Mouse (Mus musculus) embryonic facial prominence, embryonic 10.5 days (tissue): ENCODE data around the gene Unc13c. TPM values are rescaled to one million over a fixed set of nuclear protein-coding genes. Genes with fewer than 3 reads are reported as not detected.

ENCODE experiments used
- DNase-seq: peaks from one replicate; pipeline ENCODE4 v3.0.0-alpha.2; 2017; ENCODE audit warnings: low spot score
- H3K27ac ChIP-seq: fragments of 300-500 bp; sonication (generic); replicated peaks from 2 replicates; pipeline ENCODE4 v1.5.1; 2016; ENCODE audit warnings: mild to moderate bottlenecking
- H3K27me3 ChIP-seq: fragments of 300-500 bp; sonication (generic); replicated peaks from 2 replicates; pipeline ENCODE4 v1.6.1; 2016; ENCODE audit warnings: low read depth, mild to moderate bottlenecking; ENCODE audit not compliant: poor library complexity, severe bottlenecking
- H3K36me3 ChIP-seq: fragments of 300-500 bp; sonication (generic); replicated peaks from 2 replicates; pipeline ENCODE4 v1.6.1; 2016; ENCODE audit warnings: mild to moderate bottlenecking, moderate library complexity
- H3K4me1 ChIP-seq: fragments of 300-500 bp; sonication (generic); 2 replicates; pipeline ENCODE4 v1.6.1; 2016
- H3K4me3 ChIP-seq: fragments of 300-500 bp; sonication (generic); 2 replicates; pipeline ENCODE4 v1.5.1; 2016; ENCODE audit warnings: mild to moderate bottlenecking, moderate library complexity
- H3K9me3 ChIP-seq: fragments of 300-500 bp; sonication (generic); 2 replicates; pipeline ENCODE4 v1.6.1; 2016; ENCODE audit warnings: mild to moderate bottlenecking
- WGBS: fragments of 180-500 bp; shearing (Covaris S2); methylation state at CpG from one replicate; pipeline ENCODE4 v1.1.7; 2016; 5-methylcytosine and 5-hydroxymethylcytosine counted together
- polyA plus RNA-seq: library from polyadenylated mRNA; unstranded; fragments of >200 nt; fragmentation: Nextera tagmentation; extraction: Ambion mirVana; gene quantifications from 2 replicates; pipeline ENCODE4 v1.2.1, GENCODE M21; 2016

Gene Unc13c
- polyA plus RNA-seq, 1 experiment from 2014 or later, result 0.17 TPM

- DNase-seq, result no peak
- H3K9me3 ChIP-seq, result no peaks in the 10 kb centered on the region
- no peaks in the 10 kb centered on the region for H3K36me3 ChIP-seq
- H3K27me3 ChIP-seq, result no peaks in the 10 kb centered on the region
- H3K4me1 ChIP-seq, result no peaks in the 10 kb centered on the region
- H3K27ac ChIP-seq, result no peak overlapping the region
- no peak overlapping the region for H3K4me3 ChIP-seq
- WGBS, result 69% methylated on average over 3 of the region's 3 CpGs
Measured at GRCm38 (mm10) chr9:73472568-73472967, 496.2 kb downstream of the Unc13c start.

GRCm38 (mm10) chr9:73462027-73462426 is 506.7 kb downstream of the Unc13c start:
- WGBS, result 89% methylated on average over 2 of the region's 2 CpGs
- DNase-seq, result no peak
- H3K27me3 ChIP-seq, result no peaks in the 10 kb centered on the region
- H3K9me3 ChIP-seq, result no peaks in the 10 kb centered on the region
- no peak overlapping the region for H3K27ac ChIP-seq
- H3K4me1 ChIP-seq, result no peaks in the 10 kb centered on the region
- no peaks in the 10 kb centered on the region for H3K36me3 ChIP-seq
- no peak overlapping the region for H3K4me3 ChIP-seq

- whole genome bisulfite sequencing, result 88% methylated on average over 6 of the region's 6 CpGs
- H3K9me3 ChIP-seq, result no peaks in the 10 kb centered on the region
- H3K4me1 ChIP-seq, result no peaks in the 10 kb centered on the region
- no peaks in the 10 kb centered on the region for H3K36me3 ChIP-seq
- DNase-seq, result no peak
- no peaks in the 10 kb centered on the region for H3K27me3 ChIP-seq
- no peak overlapping the region for H3K27ac ChIP-seq
- H3K4me3 ChIP-seq, result no peak overlapping the region
Measured at GRCm38 (mm10) chr9:73450009-73450408, 518.8 kb downstream of the Unc13c start.

- Histone ChIP-seq H3K9me3 (no peaks in the 10 kb centered on the region), H3K27me3 (no peaks in the 10 kb centered on the region), H3K4me1 (no peaks in the 10 kb centered on the region), H3K27ac (no peak overlapping the region), H3K36me3 (no peaks in the 10 kb centered on the region), H3K4me3 (no peak overlapping the region)
- DNase-seq, result no peak
Measured at GRCm38 (mm10) chr9:73449216-73449615, 519.5 kb downstream of the Unc13c start.

- no peak for DNase-seq
- no peaks in the 10 kb centered on the region for H3K9me3 ChIP-seq
- no peaks in the 10 kb centered on the region for H3K36me3 ChIP-seq
- 69% methylated on average over 2 of the region's 2 CpGs for WGBS
- no peaks in the 10 kb centered on the region for H3K27me3 ChIP-seq
- H3K27ac ChIP-seq, result no peak overlapping the region
- no peak overlapping the region for H3K4me3 ChIP-seq
- H3K4me1 ChIP-seq, result no peaks in the 10 kb centered on the region
Measured at GRCm38 (mm10) chr9:73431925-73432324, 536.8 kb downstream of the Unc13c start.

Other genes with a start within 250 kb of the Unc13c start
- 0.26 and 0.36 TPM in 2 replicates for gene Wdr72, start 141.4 kb upstream of the Unc13c start, polyA plus RNA-seq